Mouse (Mus musculus) central nervous system, embryonic 14 days (tissue): ENCODE results near the gene Pi4kb. TPM values are rescaled to one million over a fixed set of nuclear protein-coding genes. Genes with fewer than 3 reads are reported as not detected.

Experiments
- polyA plus RNA-seq: library from polyadenylated mRNA; depleted of rRNA; stranded (reverse); fragments of >200 nt; gene quantifications from 2 replicates; pipeline ENCODE4 v1.2.3, GENCODE M21; 2012; rRNA removed

Pi4kb gene
- 49.2 and 51.5 TPM in 2 replicates for polyA plus RNA-seq

DNA sequence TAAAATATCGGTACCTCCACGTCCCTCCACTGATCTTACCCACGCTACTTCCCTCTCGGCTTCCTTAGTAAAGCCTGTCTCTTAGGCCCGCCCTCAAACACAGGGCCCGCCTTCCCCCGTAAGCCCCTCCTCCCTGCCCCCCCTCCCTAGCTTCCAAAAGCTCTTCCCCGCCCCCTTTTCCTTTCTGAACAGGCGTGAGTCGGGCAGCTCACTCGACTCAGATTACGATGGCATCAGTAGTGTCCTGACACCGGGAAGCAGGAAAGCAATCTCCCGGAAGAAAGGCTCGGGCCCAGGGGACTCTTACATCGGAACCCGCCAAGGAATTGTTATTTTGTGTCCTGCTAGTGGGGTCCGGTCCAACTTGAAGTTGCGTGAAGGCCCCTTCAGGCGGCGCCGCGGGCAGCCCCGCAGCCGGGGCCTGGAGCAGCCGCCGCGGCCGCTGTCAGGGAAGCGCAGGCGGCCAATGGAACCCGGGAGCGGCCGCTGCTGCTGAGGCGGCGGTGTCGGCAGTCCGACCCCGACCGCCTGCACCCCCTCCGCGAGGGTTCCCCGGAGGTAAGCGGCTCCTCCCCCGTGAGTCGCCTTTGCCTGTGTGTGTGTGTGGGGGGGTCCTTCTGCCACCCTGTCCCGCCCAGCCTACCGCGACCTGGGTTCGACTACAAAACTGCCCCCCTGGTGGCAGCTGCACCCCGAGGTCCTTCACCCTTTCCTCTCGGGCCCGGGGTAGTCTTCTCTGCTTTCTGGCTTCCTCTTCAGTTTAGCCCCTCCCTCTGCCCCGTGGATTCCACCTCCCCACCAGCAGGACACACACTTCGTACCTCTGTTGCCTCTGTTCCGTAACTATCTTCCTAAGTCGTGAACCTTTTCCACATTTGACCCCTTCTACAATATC is at the start of gene Pi4kb:
Pi4kb (plus strand) TSS at position 204 of the 895 bp plus-strand sequence.

DNA sequence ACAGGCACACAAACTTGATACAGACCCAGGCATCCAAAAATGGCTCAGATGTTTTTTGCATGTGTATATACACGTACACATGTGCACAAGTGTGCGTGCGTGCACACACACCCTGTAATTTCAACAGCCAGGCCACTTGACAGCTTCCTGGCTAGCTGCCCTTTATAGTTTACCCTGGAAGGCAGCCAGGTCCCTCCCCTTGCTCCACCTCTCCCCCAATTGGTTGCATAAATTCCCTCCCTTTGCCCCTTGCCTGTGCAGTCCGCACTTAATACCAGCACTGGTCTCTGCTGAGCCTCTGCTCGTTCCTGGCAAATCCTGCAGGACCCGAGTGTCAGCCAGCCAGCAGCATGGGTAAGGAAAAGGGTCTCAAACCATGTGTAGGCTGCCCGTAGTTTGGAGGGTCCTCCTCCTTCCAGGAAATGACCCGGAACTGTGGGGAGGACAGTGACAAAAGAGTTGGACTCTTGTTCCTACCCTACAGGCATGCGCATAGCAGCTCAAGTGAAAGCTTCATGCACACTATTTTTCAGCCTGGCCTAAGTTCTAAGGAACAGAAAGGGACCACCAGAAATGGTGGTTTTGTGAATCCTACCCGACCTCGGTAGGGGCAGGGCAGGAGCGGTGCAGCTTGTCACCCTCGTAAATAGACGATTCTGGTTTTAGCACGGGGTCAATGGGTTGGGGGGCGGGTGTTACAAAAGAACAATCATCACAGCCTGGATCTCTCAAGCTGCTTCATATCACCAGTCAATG is 41.5 kb upstream of the Pi4kb start, which contains the start of gene Selenbp1:
Selenbp1 (plus strand) TSS at position 248 of the 756 bp plus-strand sequence.

DNA sequence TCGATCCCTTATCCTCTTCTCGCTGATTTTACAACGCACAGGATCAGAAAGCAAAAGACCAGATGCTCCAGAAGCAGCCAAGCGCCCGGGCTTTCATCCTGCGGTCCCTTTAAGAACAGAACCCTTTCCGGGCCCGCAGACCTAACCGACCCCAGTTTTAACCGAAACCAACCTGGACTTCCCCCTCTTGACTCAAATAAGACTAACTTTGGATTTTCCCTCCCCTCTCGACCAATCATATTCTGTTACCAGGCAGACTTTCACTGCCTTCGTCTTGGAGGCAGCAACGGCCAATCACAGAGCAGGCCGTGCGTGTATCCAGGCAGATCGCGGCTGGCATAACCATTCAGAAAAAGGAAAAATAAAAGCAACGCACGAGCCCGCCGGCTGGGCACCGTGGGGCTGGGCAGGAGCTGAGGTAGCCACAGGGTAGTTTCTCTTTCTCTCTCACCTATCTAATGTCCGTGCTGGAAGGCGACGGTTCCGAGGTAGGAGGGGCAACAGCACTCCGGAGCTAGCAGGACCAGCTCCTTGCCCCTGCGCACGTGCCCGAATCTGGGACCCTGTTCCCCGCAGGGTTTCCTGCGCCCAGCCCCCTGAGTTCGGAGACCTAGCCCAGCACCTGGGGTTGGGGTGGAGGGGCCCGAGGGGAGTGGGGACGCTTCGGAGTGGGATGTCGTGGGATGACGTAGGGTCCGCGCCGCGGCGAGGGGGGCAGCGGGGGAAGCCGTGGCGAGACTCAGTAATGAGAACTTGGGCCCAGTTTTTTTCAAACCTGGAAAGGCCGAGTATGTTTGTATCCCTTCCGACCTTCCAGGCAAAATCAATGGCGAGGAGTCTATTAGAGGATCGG is 20.5 kb upstream of the Pi4kb start, which contains the start of gene Rfx5:
Rfx5 (plus strand) TSS at position 312 of the 853 bp plus-strand sequence.

DNA sequence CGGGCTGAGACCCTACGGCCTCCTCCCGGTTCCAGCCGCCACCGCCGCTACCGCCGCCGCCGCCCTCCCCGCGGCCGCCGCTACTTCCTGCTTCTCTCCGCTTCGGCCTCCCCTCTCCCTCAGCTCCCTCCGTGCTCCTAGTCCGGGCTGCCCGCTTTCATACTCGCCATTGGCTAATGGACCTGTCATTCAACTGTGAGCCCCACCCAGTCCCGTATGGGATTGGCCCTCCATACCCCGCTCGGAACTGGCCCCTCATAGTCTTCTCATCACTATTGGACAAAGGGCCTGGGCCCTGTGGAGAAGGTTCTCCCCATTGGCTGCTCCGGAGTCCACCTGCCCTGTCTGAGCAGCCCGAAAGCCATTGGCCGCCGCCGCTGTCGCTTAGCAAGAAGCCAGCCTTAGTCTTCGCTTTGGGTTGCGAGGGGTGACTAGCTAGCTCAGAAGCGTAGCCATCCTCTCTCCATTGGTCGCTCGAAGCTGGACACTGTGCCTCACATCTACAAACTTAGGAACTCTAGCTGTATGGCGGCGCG is 40.9 kb downstream of the Pi4kb start, which contains the start of gene Zfp687:
Zfp687 (minus strand) TSS at position 112 of the 536 bp plus-strand sequence.

DNA sequence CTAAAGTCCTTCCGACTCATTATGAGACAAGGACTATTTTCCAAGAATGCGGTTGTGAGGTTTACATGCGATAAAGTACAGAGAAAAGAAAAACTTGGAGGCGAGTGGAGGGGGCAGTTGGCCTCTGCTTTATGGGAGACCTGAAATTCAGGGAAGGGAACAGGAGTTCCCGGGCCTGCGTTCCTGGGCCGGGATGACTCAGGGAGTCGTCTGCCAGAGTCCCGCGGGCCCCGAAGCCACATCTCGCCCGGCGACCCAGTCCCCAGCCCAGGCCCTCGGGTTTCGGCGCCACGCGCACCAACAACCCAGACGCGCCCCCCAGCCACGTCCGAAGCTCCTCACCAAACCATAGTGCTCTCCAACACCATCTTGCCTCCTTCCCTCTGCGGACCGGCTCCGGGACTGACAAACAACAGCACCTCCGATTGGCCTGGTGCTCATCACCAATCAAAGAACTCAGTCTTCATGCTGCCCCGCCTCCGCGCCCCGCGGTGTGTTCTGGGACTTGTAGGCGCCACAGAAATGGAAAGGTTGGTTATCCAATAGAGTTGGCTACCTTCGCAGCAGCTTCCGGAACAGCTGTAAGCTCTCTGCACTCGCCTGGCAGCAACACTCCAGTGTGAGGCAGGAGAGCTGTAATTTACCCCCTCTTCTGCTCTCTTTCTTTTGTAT is 67.8 kb downstream of the Pi4kb start, which contains the start of gene Psmd4:
Psmd4 (minus strand) TSS at position 449 of the 672 bp plus-strand sequence.

Other genes with a start within 250 kb of the Pi4kb start
- 5.9 and 6.6 TPM in 2 replicates for gene Cgn, start 188.2 kb upstream of the Pi4kb start, polyA plus RNA-seq
- 63.8 and 67.6 TPM in 2 replicates for gene Pogz, start 137.2 kb upstream of the Pi4kb start, polyA plus RNA-seq
- gene Psmb4, start 87.8 kb upstream of the Pi4kb start, polyA plus RNA-seq = 395 and 399 TPM in 2 replicates
- 8.6 and 11.5 TPM in 2 replicates for gene Selenbp1, start 41.7 kb upstream of the Pi4kb start, polyA plus RNA-seq
- 26.9 and 27.6 TPM in 2 replicates for gene Rfx5, start 20.7 kb upstream of the Pi4kb start, polyA plus RNA-seq
- 24.9 and 26.9 TPM in 2 replicates for gene Zfp687, start 40.7 kb downstream of the Pi4kb start, polyA plus RNA-seq
- gene Psmd4, start 67.9 kb downstream of the Pi4kb start, polyA plus RNA-seq = 274 and 277 TPM in 2 replicates
- 29.6 and 30.0 TPM in 2 replicates for gene Pip5k1a, start 132.2 kb downstream of the Pi4kb start, polyA plus RNA-seq
- gene Vps72, start 136.3 kb downstream of the Pi4kb start, polyA plus RNA-seq = 167 and 188 TPM in 2 replicates
- gene Tmod4, start 149.7 kb downstream of the Pi4kb start, polyA plus RNA-seq = 2.2 and 2.9 TPM in 2 replicates
- gene Scnm1, start 159.3 kb downstream of the Pi4kb start, polyA plus RNA-seq = 135 and 140 TPM in 2 replicates
- gene Lysmd1, start 159.4 kb downstream of the Pi4kb start, polyA plus RNA-seq = 22.2 and 22.8 TPM in 2 replicates
- gene Tnfaip8l2, start 167.6 kb downstream of the Pi4kb start, polyA plus RNA-seq = 2.6 and 3.1 TPM in 2 replicates
- gene Sema6c, start 185.7 kb downstream of the Pi4kb start, polyA plus RNA-seq = 121 and 123 TPM in 2 replicates
- 17.4 and 18.0 TPM in 2 replicates for gene Gabpb2, start 243.2 kb downstream of the Pi4kb start, polyA plus RNA-seq